Mouse (Mus musculus) MEL (cell line): ENCODE data around the gene Adgra1. TPM values are rescaled to one million over a fixed set of nuclear protein-coding genes. Genes with fewer than 3 reads are reported as not detected.

Source experiments
- DNase-seq: peaks from one replicate; pipeline ENCODE4 v3.0.0; 2011; ENCODE audit warnings: low read depth, low spot score
- H3K27ac ChIP-seq: 2 replicates; pipeline ENCODE4 v1.5.1; 2012; ENCODE audit warnings: low read depth, mild to moderate bottlenecking, control low read depth, low read length, moderate library complexity; ENCODE audit not compliant: control insufficient read depth
- H3K27me3 ChIP-seq, 2 experiments: fragments of 150-350 bp in 1 of 2; sonication (generic) in 1 of 2; 2 replicates each; pipeline ENCODE4 v1.6.1; 2012; ENCODE audit warnings: low read length in 2 of 2, mild to moderate bottlenecking in 2 of 2, improper control_type of control experiment in 1 of 2, moderate library complexity in 1 of 2; ENCODE audit not compliant: insufficient read depth in 2 of 2, control insufficient read depth in 1 of 2
- H3K36me3 ChIP-seq, 2 experiments: 2 replicates each; pipeline ENCODE4 v1.6.1; 2012 to 2014; ENCODE audit warnings: low read length in 2 of 2, improper control_type of control experiment in 1 of 2, inconsistent platforms in 1 of 2, mild to moderate bottlenecking in 1 of 2; ENCODE audit not compliant: insufficient read depth in 2 of 2, control insufficient read depth in 1 of 2
- H3K4me1 ChIP-seq, 2 experiments: fragments of 150-350 bp in 1 of 2; sonication (generic) in 1 of 2; 2 replicates each; pipeline ENCODE4 v1.6.1; 2012; ENCODE audit warnings: low read length in 2 of 2, improper control_type of control experiment in 1 of 2, mild to moderate bottlenecking in 1 of 2; ENCODE audit not compliant: insufficient read depth in 2 of 2, control insufficient read depth in 1 of 2
- H3K4me3 ChIP-seq, 2 experiments: fragments of 150-350 bp in 1 of 2; sonication (generic) in 1 of 2; 2 replicates each; pipeline ENCODE4 v1.5.1; 2012; ENCODE audit warnings: low read depth in 2 of 2, low read length in 2 of 2, mild to moderate bottlenecking in 2 of 2, moderate library complexity in 2 of 2, control low read depth in 1 of 2, improper control_type of control experiment in 1 of 2; ENCODE audit not compliant: control insufficient read depth in 1 of 2, insufficient read depth in 1 of 2
- H3K79me2 ChIP-seq: 2 replicates; pipeline ENCODE4 v1.6.1; 2012; ENCODE audit warnings: mild to moderate bottlenecking, low read length, moderate library complexity; ENCODE audit not compliant: control insufficient read depth, poor library complexity, insufficient read depth
- H3K9ac ChIP-seq: 2 replicates; pipeline ENCODE4 v1.6.1; 2012; ENCODE audit warnings: low read depth, mild to moderate bottlenecking, control low read depth, low read length, moderate library complexity; ENCODE audit not compliant: control insufficient read depth, poor library complexity, severe bottlenecking
- H3K9me3 ChIP-seq: fragments of 150-350 bp; sonication (generic); replicated peaks from 2 replicates; pipeline ENCODE4 v1.6.1; 2012; ENCODE audit warnings: mild to moderate bottlenecking, low read length, improper control_type of control experiment, moderate library complexity; ENCODE audit not compliant: insufficient read depth
- CHD1 ChIP-seq: IDR thresholded peaks from 2 replicates; pipeline ENCODE4 v1.6.1; 2012; ENCODE audit warnings: low read depth, mild to moderate bottlenecking, inconsistent platforms, low read length, improper control_type of control experiment
- CHD2 ChIP-seq: IDR thresholded peaks from 2 replicates; pipeline ENCODE4 v1.6.1; 2011; ENCODE audit warnings: low read length, improper control_type of control experiment
- CTCF ChIP-seq, 3 experiments: IDR thresholded peaks in 2 of 3; conservative IDR thresholded peaks in 1 of 3; 2 replicates each; pipeline ENCODE4 v1.5.1; 2011 to 2012; ENCODE audit warnings: low read length in 3 of 3, low read depth in 2 of 3, mild to moderate bottlenecking in 2 of 3, improper control_type of control experiment in 1 of 3, inconsistent platforms in 1 of 3, mixed read lengths in 1 of 3, moderate library complexity in 1 of 3; ENCODE audit not compliant: control insufficient read depth in 1 of 3, insufficient read depth in 1 of 3, poor library complexity in 1 of 3, severe bottlenecking in 1 of 3
- E2F4 ChIP-seq: IDR thresholded peaks from 2 replicates; pipeline ENCODE4 v1.6.1; 2011; ENCODE audit warnings: low read depth, low read length, improper control_type of control experiment, borderline replicate concordance
- ELF1 ChIP-seq: IDR thresholded peaks from 2 replicates; pipeline ENCODE4 v1.6.1; 2014; ENCODE audit warnings: low read depth, mild to moderate bottlenecking, inconsistent platforms, low read length, improper control_type of control experiment, moderate library complexity
- EP300 ChIP-seq, 2 experiments: IDR thresholded peaks; 2 replicates each; pipeline ENCODE4 v1.6.1; 2011; ENCODE audit warnings: improper control_type of control experiment in 2 of 2, low read length in 2 of 2, low read depth in 1 of 2, mild to moderate bottlenecking in 1 of 2
- HCFC1 ChIP-seq: IDR thresholded peaks from 2 replicates; pipeline ENCODE4 v1.6.1; 2012; ENCODE audit warnings: low read depth, mild to moderate bottlenecking, inconsistent platforms, low read length, improper control_type of control experiment, moderate library complexity
- MAFK ChIP-seq: IDR thresholded peaks from 2 replicates; pipeline ENCODE4 v1.6.1; 2011; ENCODE audit warnings: low read depth, mild to moderate bottlenecking, low read length, improper control_type of control experiment, borderline replicate concordance
- MAX ChIP-seq: IDR thresholded peaks from 2 replicates; pipeline ENCODE4 v1.6.1; 2011; ENCODE audit warnings: low read length, improper control_type of control experiment
- MAZ ChIP-seq: IDR thresholded peaks from 2 replicates; pipeline ENCODE4 v1.6.1; 2012; ENCODE audit warnings: low read depth, mild to moderate bottlenecking, inconsistent platforms, low read length, improper control_type of control experiment
- MXI1 ChIP-seq: IDR thresholded peaks from 2 replicates; pipeline ENCODE4 v1.6.1; 2011; ENCODE audit warnings: mild to moderate bottlenecking, low read depth, low read length, improper control_type of control experiment
- MYC ChIP-seq: IDR thresholded peaks from 2 replicates; pipeline ENCODE4 v1.6.1; 2011; ENCODE audit warnings: low read depth, mild to moderate bottlenecking, low read length, improper control_type of control experiment, moderate library complexity
- NRF1 ChIP-seq: IDR thresholded peaks from 2 replicates; pipeline ENCODE4 v1.6.1; 2014; ENCODE audit warnings: low read depth, mild to moderate bottlenecking, inconsistent platforms, low read length, improper control_type of control experiment, moderate library complexity; ENCODE audit not compliant: poor library complexity, insufficient read depth, severe bottlenecking
- POLR2AphosphoS2 ChIP-seq: IDR thresholded peaks from 2 replicates; pipeline ENCODE4 v1.6.1; 2011; ENCODE audit warnings: low read length, improper control_type of control experiment
- SIN3A ChIP-seq: IDR thresholded peaks from 2 replicates; pipeline ENCODE4 v1.6.1; 2012; ENCODE audit warnings: low read length, improper control_type of control experiment, inconsistent platforms
- TCF12 ChIP-seq: IDR thresholded peaks from 2 replicates; pipeline ENCODE4 v1.6.1; 2014; ENCODE audit warnings: low read depth, mild to moderate bottlenecking, inconsistent platforms, low read length, improper control_type of control experiment, moderate library complexity
- ZKSCAN1 ChIP-seq: IDR thresholded peaks from 2 replicates; pipeline ENCODE4 v1.6.1; 2012; ENCODE audit warnings: low read depth, mild to moderate bottlenecking, inconsistent platforms, low read length, improper control_type of control experiment, moderate library complexity
- ZNF384 ChIP-seq: IDR thresholded peaks from 2 replicates; pipeline ENCODE4 v1.6.1; 2012; ENCODE audit warnings: low read depth, mild to moderate bottlenecking, inconsistent platforms, low read length, improper control_type of control experiment
- polyA plus RNA-seq, 2 experiments: library from polyadenylated mRNA; stranded (reverse) in 1 of 2; unstranded in 1 of 2; fragments of >175 nt in 1 of 2; fragments of >200 nt in 1 of 2; gene quantifications; 2 replicates each; pipeline versions ENCODE4 v1.2.1 to v1.2.4; 2012; ENCODE audit warnings: low replicate concordance in 2 of 2, low read depth in 1 of 2; ENCODE audit not compliant: insufficient read length in 2 of 2, insufficient read depth in 1 of 2, missing spikeins in 1 of 2
- total RNA-seq: library from RNA; depleted of rRNA; stranded (reverse); fragments of 300-350 nt; gene quantifications from 2 replicates; pipeline ENCODE4 v1.2.3, GENCODE M21; 2012

The Adgra1 gene
- total and polyA plus RNA-seq, 3 experiments: not detected

GRCm38 (mm10) chr7:139827687-139828086 is 6.3 kb upstream of the Adgra1 start:
- no peak overlapping the region for H3K27ac ChIP-seq
- H3K79me2 ChIP-seq: no peaks in the 10 kb centered on the region
- H3K27me3 ChIP-seq: no peaks in the 10 kb centered on the region
- DNase-seq: peak; percentile 4
- no peaks in the 10 kb centered on the region for H3K36me3 ChIP-seq
- H3K4me3 ChIP-seq: no peak overlapping the region
- H3K9ac ChIP-seq: no peak overlapping the region
- TF ChIP-seq EP300 (IDR thresholded peaks at IDR 0.05; ENCODE audit: low read depth in 1 of 2, low read length in 2 of 2) (no peak), E2F4 (no peak), CHD2 (no peak), MXI1 (no peak), NRF1 (no peak), CTCF (IDR thresholded peaks at IDR 0.05 in 2 of 3, conservative IDR thresholded peaks at IDR 0.05 in 1 of 3; ENCODE audit: control insufficient read depth in 1 of 3, insufficient read depth in 1 of 3, low read depth in 2 of 3, low read length in 3 of 3, poor library complexity in 1 of 3, severe bottlenecking in 1 of 3) (no peak), ZKSCAN1 (no peak), SIN3A (no peak), MYC (no peak), ELF1 (no peak), CHD1 (no peak), MAFK (no peak), MAZ (no peak), MAX (no peak)
- no peaks in the 10 kb centered on the region for H3K9me3 ChIP-seq
- H3K4me1 ChIP-seq: no peaks in the 10 kb centered on the region

- no peaks in the 10 kb centered on the region for H3K27me3 ChIP-seq
Observed at GRCm38 (mm10) chr7:139833532-139833931, 442 bp upstream of the Adgra1 start.

More at GRCm38 (mm10) chr7:139833532-139833931, 442 bp upstream of the Adgra1 start:
- no peaks in the 10 kb centered on the region for H3K4me1 ChIP-seq
- H3K27ac ChIP-seq: no peak overlapping the region
- no peaks in the 10 kb centered on the region for H3K36me3 ChIP-seq
- no peaks in the 10 kb centered on the region for H3K79me2 ChIP-seq
- H3K9ac ChIP-seq: no peak overlapping the region
- DNase-seq: no peak
- no peak for TF ChIP-seq TCF12
- TF ChIP-seq MXI1: no peak
- no peak for TF ChIP-seq HCFC1
- no peak for TF ChIP-seq MYC
- TF ChIP-seq POLR2AphosphoS2: no peak
- no peak for TF ChIP-seq ZNF384
- TF ChIP-seq CHD1: no peak
- H3K9me3 ChIP-seq: no peaks in the 10 kb centered on the region
- no peak overlapping the region for H3K4me3 ChIP-seq
